Mouse (Mus musculus) 416B (cell line): ENCODE data around the gene Nos3.
"Not testable (repeated sequence)": the region's sequence is repeated elsewhere in the genome, so short reads cannot be mapped to it uniquely, and the experiment has no call there.

ENCODE experiments used
- DNase-seq: peaks from one replicate; pipeline ENCODE4 v3.0.0; 2011; ENCODE audit warnings: low read depth

Gene Nos3

GRCm38 (mm10) chr5:24374666-24375328 lies 10.2 kb downstream of the Nos3 start:
- no peak for DNase-seq

GRCm38 (mm10) chr5:24378700-24379099 lies 14.1 kb downstream of the Nos3 start:
- DNase-seq, result no peak

- DNase-seq, result no peak
Observed at GRCm38 (mm10) chr5:24379501-24379900, 14.9 kb downstream of the Nos3 start.

GRCm38 (mm10) chr5:24380499-24380898 lies 15.9 kb downstream of the Nos3 start:
- DNase-seq, result no peak

- no peak for DNase-seq
Observed at GRCm38 (mm10) chr5:24381486-24381885, 16.9 kb downstream of the Nos3 start.

- DNase-seq, result no peak
Observed at GRCm38 (mm10) chr5:24381988-24382387, 17.4 kb downstream of the Nos3 start.

GRCm38 (mm10) chr5:24383026-24383859 lies 18.6 kb downstream of the Nos3 start:
- no peak for DNase-seq

- DNase-seq, result peak; percentile 63
Observed at GRCm38 (mm10) chr5:24384407-24384806, 19.8 kb downstream of the Nos3 start.

- no peak for DNase-seq
Observed at GRCm38 (mm10) chr5:24385374-24385773, 20.8 kb downstream of the Nos3 start.

- DNase-seq, result no peak
Observed at GRCm38 (mm10) chr5:24385887-24386550, 21.4 kb downstream of the Nos3 start.

GRCm38 (mm10) chr5:24387264-24388241 lies 22.9 kb downstream of the Nos3 start:
- peak; percentile 78 for DNase-seq

GRCm38 (mm10) chr5:24388246-24388915 lies 23.8 kb downstream of the Nos3 start:
- peak; percentile 37 for DNase-seq

GRCm38 (mm10) chr5:24389011-24389657 lies 24.5 kb downstream of the Nos3 start:
- DNase-seq, result peak; percentile 94

GRCm38 (mm10) chr5:24389658-24390020 lies 25.0 kb downstream of the Nos3 start:
- no peak for DNase-seq

GRCm38 (mm10) chr5:24391864-24392263 lies 27.3 kb downstream of the Nos3 start, which contains the start of gene Atg9b:
Gene Atg9b (minus strand): TSS chr5:24392143.
- DNase-seq, result no peak

GRCm38 (mm10) chr5:24392724-24393123 lies 28.1 kb downstream of the Nos3 start:
- DNase-seq, result peak; percentile 83

GRCm38 (mm10) chr5:24393392-24393997 lies 28.9 kb downstream of the Nos3 start, which contains the start of gene Abcb8:
Gene Abcb8 (plus strand): TSS chr5:24393663.
- peak; percentile 95 for DNase-seq

- DNase-seq, result peak; percentile 100
Observed at GRCm38 (mm10) chr5:24394165-24394894, 29.7 kb downstream of the Nos3 start.

GRCm38 (mm10) chr5:24396254-24396653 lies 31.6 kb downstream of the Nos3 start:
- DNase-seq, result not testable (repeated sequence)
